Mouse (Mus musculus) fibroblast of lung, adult 2 months (primary cell): ENCODE measurements around the gene Raver1.
A peak's percentile ranks its signal among the peaks of the same experiment; 100 is the strongest.

Experiments
- DNase-seq: peaks from one replicate; pipeline ENCODE4 v3.0.0-alpha.2; 2011; ENCODE audit warnings: low read depth

Gene Raver1

GRCm38 (mm10) chr9:21091707-21092320 lies at the start of gene Raver1, which contains the start of gene Gm38431:
Gene Raver1 (minus strand): TSS chr9:21092008.
Gene Gm38431 (minus strand): TSS chr9:21091997.
- peak; percentile 97 for DNase-seq

GRCm38 (mm10) chr9:21138386-21138785 lies 46.6 kb upstream of the Raver1 start:
- DNase-seq, result peak; percentile 47

GRCm38 (mm10) chr9:21137229-21137628 lies 45.4 kb upstream of the Raver1 start:
- peak; percentile 58 for DNase-seq

GRCm38 (mm10) chr9:21136401-21136800 lies 44.6 kb upstream of the Raver1 start:
- no peak for DNase-seq

GRCm38 (mm10) chr9:21135941-21136381 lies 44.2 kb upstream of the Raver1 start:
- DNase-seq, result no peak

- no peak for DNase-seq
Observed at GRCm38 (mm10) chr9:21135329-21135890, 43.6 kb upstream of the Raver1 start.

GRCm38 (mm10) chr9:21134595-21135328 lies 43.0 kb upstream of the Raver1 start:
- peak; percentile 96 for DNase-seq

- no peak for DNase-seq
Observed at GRCm38 (mm10) chr9:21133064-21133707, 41.4 kb upstream of the Raver1 start.

- DNase-seq, result no peak
Observed at GRCm38 (mm10) chr9:21132102-21132775, 40.4 kb upstream of the Raver1 start.

- peak; percentile 98 for DNase-seq
Observed at GRCm38 (mm10) chr9:21131059-21131956, 39.5 kb upstream of the Raver1 start, which contains the start of gene Tyk2. Gene Tyk2 (minus strand): TSS chr9:21131243.

GRCm38 (mm10) chr9:21126259-21126627 lies 34.4 kb upstream of the Raver1 start:
- DNase-seq, result no peak

GRCm38 (mm10) chr9:21125502-21126258 lies 33.9 kb upstream of the Raver1 start:
- no peak for DNase-seq

- no peak for DNase-seq
Observed at GRCm38 (mm10) chr9:21124837-21125236, 33.0 kb upstream of the Raver1 start.

- no peak for DNase-seq
Observed at GRCm38 (mm10) chr9:21121483-21121882, 29.7 kb upstream of the Raver1 start.

- DNase-seq, result no peak
Observed at GRCm38 (mm10) chr9:21117073-21117472, 25.3 kb upstream of the Raver1 start.

- no peak for DNase-seq
Observed at GRCm38 (mm10) chr9:21115105-21115504, 23.3 kb upstream of the Raver1 start.

- no peak for DNase-seq
Observed at GRCm38 (mm10) chr9:21114190-21114589, 22.4 kb upstream of the Raver1 start.

- no peak for DNase-seq
Observed at GRCm38 (mm10) chr9:21113751-21114150, 21.9 kb upstream of the Raver1 start.

GRCm38 (mm10) chr9:21107607-21108237 lies 15.9 kb upstream of the Raver1 start:
- DNase-seq, result no peak
